Mouse (Mus musculus) thymus, postnatal 36 days (tissue): Measurements from ENCODE around the gene Spsb2.
"Not testable (repeated sequence)": the region's sequence is repeated elsewhere in the genome, so short reads cannot be mapped to it uniquely, and the experiment has no call there.

Experiments used
- DNase-seq, 2 experiments: peaks; one replicate each; pipeline ENCODE4 v3.0.0; 2022; ENCODE audit warnings: mixed read lengths in 2 of 2

Spsb2 gene

DNA sequence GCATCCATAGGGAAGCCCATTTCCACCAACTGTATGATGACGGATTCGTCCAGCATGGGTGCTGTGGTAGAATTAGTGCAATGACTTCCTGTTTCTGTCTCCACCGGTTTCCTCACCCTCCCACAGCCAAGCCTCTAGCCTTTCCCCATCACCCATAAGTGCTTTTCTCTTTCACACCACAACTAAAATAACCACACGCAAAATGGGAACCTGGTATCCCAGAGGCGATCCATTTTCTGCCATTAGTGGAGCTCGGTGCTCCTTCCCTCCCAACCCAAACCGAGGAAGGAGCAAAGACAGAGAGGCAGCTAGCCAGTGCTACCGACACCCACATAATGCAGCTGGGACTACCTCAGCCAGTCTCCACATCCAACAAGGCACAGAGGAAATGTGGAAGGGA is 9.5 kb downstream of the Spsb2 start:
- DNase-seq, result no peak

DNA sequence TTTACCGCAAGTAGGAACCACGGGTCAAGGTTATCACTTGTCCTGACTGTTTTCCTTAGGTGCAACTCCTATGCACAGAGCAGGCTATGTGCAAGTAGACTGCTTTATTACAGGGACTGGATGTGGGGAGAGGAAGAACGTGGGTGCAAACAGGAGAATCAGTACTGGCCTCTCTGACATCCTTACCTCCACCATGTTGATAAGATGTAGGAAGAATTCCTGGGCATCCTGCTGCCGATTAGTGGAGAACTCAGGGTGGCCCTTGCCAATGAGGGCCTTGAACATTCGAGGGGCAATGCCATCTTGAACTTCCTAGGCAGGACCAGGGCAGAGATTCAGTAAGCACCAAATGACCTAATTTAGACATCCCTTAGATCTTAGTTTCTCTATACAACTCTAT is 12.4 kb downstream of the Spsb2 start:
- DNase-seq, result no peak

DNA sequence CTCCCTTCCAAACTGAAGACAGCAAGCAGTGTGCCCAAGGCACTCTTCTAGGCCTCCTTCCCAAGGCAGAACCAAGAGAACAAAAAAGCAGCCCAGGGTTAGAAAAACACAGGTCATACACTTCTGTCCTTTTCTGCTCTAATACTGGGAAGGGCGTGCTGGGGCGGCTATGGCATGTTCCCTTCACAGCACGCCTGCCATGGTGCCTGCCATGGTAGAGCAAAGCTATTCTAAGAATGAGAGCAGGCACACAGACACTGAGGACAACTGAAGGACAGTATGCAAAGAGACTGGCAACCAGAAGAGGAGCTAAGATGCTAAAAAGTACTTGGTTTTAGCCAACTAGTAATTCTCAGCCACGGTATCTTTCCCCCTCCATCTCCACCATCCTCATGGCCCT is 13.6 kb downstream of the Spsb2 start:
- no peak for DNase-seq

DNA sequence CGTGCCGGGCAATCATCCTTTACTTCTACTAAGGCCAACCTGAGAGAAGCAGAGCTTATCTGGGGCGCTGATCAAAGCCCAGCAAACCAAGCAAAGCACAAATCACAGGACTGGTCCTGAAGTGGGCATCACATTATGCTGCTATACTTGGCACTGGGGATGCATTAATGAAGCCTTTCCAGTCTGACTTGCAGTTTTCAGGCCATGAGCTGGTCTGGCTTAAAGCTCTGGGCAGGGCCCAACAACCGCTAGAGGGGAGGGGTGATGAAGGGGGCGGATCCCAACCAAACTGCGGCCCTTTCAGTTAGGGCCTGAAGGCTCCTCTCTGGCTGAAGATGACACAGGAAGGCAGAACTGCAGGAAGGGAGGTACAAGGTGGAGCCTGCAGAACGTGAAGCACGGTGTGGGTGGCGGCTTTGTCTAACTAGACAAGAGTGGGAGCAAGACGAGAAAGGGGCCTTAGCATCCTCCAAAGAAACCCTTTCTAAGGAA is 19.7 kb downstream of the Spsb2 start:
- DNase-seq, result peak; percentile 21 to 60

DNA sequence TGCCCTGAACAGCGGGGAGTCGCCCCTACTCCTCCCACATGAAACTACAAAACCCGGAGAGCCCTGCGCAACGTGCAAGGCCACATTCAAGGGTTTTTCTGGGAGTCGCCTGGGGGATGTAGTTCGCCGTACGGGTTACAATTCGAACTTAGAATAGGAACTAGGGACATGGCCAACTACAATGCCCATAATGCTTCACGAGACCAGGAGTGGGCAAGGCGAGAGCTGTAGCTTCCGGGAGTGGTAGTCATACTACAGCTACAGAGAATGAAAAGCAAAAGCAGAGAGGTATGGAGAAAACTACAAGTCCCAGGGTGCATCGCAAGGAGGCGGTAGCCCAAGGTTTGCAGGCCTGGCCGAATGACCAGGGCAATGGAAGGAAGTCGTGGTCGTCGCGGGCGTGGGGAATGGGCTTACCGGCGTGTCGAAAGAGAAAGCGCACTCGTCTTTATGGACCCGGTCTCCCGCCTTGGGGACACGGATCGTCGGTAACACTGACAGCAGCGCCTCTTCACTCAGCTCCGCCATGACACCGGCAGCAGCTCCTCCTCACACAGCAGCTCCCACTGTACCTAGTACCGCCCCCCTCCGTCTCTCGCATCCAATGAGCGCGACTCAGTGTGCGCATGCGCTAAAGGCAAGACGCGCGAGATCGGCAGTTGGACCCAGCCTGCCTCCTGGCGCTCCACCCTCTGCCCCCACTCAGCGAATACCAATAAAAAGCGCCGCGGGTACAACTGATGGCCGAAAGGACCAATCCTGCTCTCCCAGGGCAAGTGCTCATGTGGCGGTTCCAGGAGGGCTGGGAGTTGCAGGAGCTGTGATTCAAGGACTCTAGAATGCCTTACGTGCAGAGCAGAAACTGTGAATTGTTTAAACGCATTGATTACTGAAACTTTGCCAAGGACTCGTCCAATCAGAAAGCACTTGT is 20.7 kb downstream of the Spsb2 start, which contains the start of the genes Usp5 and Cdca3:
Gene Usp5, minus strand, starts transcription at position 617 of the 931 bp plus-strand sequence.
Gene Cdca3, plus strand, starts transcription at position 680 of the 931 bp plus-strand sequence.
- DNase-seq, result peak; percentile 97 to 99

DNA sequence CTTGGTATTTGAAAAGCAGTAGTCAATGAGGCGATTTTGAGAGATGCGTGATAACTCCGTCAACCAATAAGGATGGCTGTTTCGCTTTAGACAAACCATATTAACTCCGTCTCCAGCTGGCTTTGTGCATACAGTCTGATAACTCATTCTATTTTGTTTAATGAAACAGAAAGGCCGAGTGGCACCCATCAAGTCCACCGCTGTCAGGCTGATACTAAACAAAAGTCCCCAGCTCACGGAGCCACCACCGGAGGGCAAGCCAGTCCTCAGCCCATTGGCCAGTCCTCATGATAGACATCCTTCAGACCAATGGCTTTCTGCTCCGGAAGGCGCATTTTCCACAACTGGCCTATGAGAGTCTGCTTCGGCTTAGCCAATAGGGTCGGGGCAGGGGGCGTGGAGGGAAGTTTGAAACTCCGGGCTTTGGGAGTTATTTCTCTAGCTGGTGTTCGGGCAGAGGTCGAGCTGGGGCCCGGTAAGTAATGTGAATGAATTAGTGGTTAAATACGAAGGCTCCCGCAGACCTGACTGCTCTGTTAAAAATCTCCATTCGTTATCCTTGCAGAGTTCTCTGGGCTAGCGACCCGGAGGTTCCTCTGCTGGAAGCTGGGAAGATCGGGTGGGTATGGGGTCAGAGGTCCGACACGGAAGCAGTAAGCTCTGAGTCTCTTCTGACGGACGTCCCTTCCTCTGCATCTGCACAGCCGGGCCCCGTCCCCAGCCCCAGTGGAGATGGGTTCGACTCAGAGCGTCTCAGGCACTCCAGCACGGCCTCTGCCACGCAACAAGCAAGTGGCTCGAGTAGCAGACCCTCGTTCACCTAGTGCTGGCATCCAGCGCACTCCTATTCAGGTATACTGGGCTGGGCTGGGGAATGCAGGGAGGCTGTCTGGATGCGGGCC is 21.6 kb downstream of the Spsb2 start:
- DNase-seq, result peak; percentile 87 to 93

DNA sequence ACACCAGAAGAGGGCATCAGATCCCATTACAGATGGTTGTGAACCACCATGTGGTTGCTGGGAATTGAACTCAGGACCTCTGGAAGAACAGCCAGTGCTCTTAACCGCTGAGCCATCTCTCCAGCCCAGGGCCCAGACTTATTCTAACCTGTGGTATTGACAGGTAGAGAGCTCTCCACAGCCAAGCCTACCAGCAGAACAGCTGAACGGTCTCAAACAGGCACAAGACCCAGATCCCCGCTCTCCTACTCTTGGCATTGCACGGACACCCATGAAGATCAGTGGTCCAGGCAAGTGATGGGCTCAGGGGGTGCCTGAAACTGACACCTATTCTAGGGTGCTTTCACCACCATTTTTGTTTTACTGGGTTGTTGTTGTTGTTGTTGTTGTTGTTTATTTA is 22.7 kb downstream of the Spsb2 start:
- not testable (repeated sequence) for DNase-seq

DNA sequence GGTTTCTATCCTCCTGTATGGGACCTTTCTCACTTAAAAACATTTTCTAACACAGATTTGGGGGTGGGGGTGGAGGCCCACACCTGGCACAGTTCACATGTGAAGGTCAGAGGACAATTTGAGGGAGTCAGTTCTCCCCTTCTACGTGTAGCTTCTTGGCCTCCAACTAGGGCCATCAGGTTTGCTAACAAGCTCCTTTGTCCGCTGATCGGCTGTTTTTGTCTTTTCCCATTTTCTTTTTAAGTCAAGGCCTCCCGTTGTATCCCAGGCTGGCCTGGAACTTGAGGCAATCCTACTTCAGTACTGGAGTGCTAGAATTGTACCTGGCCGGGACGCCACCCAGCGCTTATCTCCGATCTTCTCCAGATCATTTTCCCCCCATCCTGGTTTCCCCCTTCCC is 23.2 kb downstream of the Spsb2 start:
- DNase-seq, result no peak

DNA sequence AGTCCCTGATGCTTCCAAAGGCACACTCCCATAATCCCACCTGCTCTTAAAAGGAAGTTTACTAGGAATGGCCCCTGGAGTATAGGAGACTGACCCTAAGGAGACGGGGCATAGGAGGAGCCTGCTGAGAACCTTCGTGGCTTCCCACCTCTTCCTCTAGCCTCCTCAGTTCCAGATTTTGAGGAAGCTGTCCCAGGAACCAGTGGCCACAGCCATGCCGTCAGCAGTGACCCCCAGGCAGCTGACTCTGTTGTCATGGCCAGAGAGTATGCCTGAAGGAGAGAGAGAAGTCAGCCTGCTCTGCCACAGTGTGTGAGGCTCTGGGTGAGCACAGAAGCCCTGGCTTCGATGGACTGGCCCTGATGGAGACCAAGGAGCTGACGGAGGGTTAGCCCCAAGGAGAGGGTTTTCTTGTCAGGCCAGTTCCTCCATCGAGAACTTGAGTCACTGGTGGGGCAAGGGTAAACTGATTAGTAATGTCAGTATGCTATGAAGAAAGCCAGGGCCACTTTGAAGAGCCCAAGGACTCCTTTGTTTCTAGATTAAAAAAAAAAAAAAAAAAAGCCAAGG is 26.1 kb downstream of the Spsb2 start:
- DNase-seq, result no peak

DNA sequence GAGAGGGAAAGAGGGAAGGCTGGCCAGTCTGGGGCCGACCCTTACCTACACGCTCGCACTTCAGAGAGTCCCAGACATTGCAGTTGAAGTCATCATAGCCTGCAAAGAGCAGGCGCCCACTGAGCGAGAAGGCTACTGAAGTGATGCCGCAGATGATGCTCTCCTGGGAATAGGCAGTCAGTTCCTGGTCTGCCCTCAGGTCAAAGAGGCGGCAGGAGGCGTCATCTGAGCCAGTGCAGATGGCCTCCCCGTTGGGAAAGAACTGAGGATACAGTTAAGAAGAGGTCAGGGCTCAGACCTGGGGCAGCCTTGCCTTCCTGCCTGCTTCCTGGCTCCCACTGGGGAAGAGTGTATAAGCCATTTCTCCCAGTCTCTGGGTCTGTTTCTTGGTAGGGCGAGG is 27.1 kb downstream of the Spsb2 start:
- DNase-seq, result no peak

DNA sequence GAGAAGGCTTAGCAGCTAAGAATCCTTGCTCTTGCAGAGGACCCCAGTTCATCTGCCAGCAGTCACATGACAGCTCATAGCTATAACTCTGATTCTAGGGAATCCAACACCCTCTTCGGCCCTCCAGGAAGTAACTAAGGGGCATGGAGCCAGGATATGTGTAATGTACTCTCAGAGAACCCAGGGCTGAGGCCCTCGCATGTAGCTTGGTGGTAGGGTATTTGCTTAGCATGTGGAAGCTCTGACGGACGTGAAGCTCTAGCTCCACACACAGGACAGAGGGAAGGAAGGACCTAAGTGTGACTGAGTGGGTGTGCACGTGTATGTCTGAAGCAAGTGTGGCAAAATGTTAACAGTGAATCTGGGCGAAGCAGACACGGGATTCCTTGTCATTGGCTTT is 27.9 kb downstream of the Spsb2 start:
- DNase-seq, result no peak

DNA sequence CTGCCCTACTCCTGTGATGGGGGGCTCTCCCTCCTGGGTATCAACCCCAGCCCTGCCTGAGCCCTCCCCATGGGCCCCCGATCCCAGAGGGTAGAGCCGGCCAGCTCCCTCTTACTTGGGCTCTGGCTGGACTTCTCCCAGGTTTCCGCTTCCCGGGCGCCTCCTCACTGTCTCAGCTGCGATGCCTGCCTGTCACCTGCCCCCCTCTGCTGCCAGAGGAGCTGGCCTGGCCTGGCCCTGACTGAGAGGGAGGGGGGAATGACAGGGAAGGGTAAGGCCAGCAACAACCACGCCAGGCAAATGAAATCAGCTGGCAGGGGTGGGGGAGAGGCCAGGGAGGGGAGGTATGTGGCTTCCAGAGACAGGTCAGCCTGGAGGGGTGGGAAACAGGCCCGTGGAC is 31.3 kb downstream of the Spsb2 start:
- no peak for DNase-seq

DNA sequence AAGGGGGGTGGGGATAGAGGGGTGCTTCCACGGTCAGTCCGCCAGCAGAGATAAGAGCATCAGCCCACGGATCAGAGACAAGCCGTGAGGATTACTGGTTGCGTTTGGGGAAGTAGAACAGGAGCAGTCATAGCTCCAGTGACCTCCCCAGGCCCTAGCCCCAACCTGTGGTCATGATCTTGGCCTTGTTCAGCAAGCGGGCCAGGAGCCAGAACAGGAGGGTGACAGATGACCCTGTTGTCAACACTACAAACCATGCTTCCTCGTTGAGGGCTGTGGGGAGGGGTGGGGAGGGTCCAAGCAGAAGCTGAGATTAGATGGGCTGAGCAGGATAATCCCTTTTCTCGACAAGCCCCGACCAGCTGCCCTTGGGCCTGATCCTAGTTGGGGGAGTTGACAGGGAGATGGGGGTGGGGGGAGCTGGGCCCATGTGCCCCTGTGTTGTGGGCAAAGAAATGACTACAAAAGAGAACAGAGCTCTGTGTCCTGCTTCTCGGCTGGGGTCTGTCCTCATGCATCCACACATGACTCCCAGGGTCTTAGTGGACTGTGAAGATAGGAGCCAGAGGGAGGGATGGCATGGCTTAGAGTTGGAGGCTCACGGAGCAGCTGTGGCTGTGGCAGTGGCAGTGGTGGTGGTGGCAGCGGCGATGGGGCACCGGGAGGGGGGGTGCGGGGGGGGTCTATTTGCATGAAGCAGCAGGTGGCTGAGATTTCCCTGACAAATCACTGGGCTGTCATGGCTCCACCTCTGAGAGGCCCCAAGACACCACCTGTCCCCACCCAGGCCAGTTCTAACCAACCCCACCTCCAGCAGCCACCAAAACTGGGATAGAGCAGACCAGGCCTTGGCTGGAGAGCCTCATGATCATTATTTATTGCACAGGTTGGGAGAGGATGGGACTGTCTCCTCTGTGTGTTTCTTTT is 32.0 kb downstream of the Spsb2 start, which contains the start of gene Gnb3:
Gene Gnb3, minus strand, starts transcription at position 35 of the 927 bp plus-strand sequence.
- no peak for DNase-seq

DNA sequence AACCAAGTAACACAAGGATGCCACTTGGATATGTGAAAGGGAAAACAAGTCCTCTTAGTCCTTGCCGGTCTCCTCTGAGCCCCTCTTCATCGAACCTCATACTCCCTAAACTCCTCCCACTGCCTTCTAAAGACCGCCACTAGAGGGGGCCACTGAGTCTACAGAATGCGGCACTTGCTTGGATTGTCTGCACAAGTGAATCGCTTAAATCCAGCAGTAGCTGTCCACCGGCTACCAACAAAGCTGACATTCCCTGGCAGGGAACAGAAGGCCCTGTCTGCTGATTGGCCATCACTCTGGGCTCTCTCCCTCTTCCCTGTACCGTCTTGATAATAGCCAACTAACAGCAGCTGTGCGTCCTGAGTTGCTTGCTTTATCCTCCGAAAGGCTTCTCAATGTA is 38.8 kb downstream of the Spsb2 start:
- DNase-seq, result peak; percentile 90 to 95

DNA sequence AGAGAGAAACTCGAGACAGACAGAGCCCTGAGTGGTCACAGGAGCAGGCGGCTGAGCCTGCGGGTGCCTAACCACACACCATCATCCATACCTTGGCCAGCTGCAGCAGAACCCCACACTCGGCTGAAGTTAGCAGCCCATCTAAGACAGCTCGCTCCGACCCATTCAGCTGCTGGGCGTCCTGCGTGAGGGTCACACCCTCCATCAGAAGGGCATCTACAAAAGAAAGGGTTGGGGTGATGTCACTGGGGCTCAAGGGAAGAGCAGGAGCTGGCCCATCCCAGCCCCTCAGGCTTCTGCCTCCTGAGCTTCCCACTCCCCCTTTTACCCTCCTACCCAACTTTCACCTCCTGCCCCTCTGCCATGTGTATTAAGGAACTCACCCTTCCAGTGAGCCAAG is 42.1 kb downstream of the Spsb2 start:
- DNase-seq, result no peak

DNA sequence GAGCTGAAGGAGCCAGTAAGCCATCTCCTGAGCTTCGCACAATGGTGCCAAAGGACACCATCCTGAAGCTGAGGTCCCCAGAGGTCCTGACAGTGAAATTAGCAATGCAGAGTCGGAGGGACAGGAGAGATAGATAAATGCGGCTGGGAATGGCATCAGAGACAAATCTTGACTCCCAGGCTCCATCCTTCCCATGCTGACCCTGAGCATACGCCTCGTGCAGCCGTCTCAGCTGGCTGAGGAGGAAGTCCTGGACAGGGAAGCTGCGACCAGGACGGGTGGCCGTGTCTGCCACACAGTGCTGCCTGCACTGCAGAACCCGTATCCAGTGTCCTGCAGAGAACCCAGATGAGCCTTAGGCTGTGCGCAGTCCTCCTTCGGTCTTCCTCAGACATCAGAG is 46.2 kb downstream of the Spsb2 start:
- DNase-seq, result no peak

DNA sequence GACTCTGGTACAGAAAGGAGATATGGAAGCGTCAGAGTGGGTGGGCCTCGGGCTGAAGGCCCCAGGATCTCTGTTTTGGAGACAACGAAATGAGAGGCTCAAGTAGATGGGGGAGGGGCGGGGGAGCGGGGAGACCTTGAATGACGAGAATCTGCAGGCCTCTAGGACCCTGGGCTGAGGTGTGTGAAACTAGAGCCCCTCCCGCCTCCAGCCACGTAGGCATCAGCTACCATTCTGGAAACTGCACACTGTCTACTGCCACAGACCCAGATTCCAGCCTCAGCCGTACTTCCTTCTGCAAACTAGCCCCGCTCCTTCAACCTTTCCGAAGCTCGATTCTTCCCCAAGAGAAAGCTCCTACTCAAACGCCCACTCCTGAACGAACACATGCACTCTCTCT is 47.9 kb downstream of the Spsb2 start:
- peak in 1 of 2 experiments; percentile 21 for DNase-seq

DNA sequence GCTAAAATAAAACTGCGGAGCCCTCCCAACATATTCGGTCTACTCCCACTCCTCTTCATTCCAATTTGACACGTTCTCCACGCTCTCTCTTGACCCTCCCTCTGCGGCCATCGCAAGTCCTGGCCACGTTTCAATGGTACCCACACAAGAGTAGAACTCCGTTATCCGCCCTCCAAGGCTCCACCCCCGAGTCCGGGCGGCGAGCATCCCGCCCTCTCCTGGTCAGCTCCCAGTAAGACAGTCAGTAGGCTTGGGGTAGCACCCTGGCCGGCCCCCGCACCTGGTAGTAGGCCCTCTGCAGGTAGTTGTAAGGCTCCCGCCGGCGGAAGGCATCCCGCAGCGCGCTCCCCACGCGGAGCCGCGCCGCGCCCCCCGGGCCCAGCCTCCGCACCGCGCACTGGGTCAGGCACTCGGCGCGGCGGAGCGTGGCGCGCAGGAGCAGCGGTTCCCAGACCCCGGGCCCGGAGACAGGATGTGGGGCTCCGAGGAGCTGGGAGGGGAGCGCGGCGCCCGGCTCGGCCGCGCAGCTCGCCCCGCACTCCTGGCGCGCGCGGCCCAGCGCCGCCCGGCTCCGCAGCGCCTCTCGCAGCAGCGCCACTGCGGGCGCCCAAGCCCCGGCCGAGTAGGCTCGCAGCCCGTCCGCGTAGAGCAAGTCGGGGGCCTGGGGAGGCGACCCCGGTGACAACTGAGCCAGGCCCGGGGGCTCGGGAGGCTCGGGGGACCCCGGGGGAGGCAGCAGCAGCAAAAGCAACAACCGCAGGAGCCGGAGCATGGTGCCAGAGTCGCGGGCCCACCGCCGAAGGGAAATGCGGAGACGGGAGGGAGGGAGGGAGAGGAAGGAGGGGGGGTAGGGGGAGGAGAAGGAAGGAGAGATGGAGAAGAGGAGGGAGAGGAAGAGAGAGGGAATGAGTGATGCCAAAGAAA is 48.7 kb downstream of the Spsb2 start, which contains the start of gene P3h3:
Gene P3h3, minus strand, starts transcription at position 837 of the 924 bp plus-strand sequence.
- peak; percentile 82 to 85 for DNase-seq

DNA sequence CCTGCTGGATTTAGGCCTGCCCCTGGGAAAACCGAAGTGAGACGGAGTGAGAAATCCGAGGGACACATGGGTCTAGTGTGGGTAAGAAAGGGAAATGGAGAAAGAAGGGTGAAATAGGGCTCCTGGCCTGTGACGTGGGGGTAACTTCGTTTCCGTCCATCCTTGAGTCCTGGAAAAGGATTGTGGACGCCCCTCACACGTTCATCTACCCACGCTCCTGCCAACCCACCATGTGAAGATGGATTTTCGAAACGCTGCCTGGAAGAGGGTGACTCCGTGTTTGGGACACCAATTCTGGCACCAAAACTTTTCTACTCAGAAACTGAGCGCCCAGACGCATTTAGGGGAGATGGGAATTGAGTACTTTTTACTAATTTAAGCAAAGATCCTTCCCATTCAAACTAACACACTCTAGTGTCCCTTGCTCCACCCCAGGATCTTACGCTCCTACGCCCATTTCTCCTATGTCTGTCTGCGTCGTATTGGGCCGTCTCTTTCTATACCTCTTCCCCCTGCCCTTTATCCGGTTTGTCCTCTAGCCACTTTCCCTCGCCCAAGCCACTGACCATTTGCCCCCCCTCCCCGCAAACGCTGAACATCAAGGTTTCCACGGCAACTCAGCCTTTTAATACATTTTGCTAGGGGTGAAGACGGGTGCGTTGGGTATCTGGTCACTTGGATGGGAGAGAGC is 49.5 kb downstream of the Spsb2 start:
- peak in 1 of 2 experiments; percentile 16 for DNase-seq
